Mouse (Mus musculus): Measurements from ENCODE around the gene Qrich1.

The Qrich1 gene

DNA sequence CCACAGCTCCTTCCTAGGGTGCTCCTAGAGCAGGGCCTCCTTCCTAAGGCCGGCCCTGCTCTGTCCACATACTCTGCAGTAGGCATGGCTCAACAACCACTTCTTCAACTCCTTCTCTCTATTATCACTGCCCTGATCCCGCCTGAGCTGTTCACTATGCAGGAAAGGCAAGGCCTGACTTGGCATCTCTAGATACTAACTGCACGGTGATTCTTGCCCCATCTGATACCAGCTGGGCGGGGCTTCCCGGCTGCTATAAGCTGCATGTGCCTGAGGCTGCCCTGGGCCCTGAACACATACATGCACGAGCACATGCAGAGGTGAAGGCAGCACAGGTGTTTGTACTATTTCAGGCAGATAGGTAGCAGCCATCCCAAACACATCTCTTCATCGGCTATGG, 47.5 kb downstream of the Qrich1 start:
- no peak for DNase-seq (ENCODE audit: low spot score)

DNA sequence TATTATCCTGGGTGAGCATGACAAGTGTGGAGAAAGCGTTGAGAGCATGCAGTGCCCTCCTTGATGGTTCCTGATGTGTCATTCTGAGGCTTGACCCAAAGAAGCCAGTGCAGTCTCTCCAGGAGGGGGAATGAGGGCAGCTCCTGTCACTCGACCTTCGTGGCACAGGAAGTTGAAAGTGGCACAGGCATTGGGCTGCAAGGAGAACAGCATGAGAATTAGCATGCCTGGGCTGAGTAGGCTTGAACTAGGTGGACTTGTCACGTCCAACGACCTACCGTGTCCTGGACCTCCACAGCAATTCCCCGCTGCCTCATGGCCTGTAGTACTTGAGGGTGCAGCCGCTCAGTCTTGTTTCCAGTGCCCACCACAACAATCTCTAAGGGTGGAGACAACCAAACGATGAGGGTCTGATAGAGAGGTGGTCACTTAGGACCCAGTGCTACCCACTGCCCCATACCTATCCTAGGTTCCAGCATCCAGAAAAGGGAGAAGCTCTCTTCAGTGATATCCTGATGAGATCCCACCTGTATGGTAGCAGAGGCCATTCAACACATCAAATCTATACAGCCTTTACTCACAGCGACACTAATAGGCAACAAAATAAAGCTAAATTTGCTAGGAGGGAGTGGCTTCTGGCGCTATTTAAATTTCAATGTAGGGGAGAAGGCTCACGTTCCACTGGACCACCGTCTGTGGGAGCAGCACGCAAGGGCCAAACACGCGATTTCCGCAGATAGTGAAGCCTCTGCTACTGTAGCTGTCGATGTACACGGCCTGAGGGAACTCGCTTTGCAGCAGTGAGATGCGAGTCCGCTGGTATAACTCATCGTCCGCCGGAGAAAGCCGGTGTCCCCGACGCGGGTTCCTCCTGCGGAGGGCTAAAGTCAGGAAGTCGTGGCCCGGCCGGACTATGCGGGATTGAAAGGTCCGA, 49.5 kb downstream of the Qrich1 start:
- DNase-seq (ENCODE audit: low spot score): peak; percentile 16

DNA sequence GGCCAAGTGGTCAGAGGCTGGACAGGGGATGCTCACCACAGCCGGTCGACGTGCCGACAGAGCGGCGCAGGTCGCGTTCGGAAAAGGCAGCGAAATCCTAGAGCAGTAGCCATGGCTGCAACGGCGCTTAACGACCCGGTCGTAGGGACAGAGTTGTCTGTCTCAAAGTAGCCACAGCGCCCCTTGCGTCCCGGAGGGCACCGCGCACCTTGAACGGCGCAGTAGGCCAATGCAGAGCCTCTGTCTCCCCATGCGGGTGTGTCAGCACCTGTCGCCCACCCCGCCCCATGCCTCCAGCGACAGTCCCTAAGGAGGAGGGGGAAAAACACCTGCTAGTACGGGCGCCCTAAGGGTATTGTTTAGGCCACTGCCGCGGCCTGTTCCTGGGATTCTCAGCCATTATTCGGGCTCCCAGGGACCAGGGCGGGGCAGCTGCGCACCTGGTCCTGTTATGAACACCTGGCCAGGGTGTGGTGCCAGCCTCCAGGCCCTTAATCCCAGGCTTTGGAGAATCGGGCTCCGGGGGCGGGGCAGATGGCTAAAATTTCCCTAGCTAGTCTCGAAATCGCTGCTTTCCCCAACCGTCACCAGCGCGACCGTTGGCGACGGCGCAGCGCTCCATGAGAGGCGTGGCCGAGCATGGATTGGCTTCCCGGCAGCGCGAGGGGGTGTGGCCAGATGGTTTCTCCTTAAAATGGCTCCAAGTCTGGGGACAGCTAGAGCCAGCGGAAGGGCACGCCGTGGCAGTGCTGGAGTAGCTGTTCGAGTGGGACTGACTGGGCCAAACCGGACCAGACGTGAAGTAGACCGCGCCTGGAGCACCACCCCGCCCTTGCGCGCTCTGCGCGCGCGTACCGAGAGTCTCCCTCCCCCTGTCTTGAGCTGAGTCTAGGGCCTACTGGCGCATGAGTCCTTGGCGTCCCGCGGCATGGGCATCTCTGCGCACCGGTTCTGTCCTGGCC, 50.5 kb downstream of the Qrich1 start, which contains the start of gene Ndufaf3:
Gene Ndufaf3, minus strand, starts transcription at position 620 of the 962 bp plus-strand sequence.
- DNase-seq (ENCODE audit: low spot score): peak; percentile 97

DNA sequence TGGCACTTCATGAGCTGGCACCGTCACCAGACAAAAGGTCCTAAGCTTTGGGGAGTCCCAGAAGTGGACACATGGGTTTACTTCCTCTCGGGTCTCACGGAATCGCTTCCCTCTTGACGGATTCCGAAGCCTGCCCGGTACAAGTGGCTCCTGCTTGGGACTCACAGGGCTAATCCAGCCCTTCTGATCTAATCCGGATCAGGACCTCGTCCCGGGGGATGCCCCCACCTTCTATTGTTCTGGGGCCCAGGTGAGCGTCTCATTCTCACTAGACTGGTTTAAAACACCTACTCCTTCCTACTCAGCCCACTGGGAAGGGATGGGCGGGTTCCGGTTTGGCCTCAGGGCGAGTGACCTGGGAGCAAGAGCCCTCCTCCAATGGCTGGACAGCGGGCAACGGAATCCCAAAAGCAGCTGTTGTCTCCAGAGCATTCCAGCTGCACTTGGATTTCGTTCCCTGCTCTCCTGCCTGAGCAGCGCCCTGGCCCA, 51.4 kb downstream of the Qrich1 start:
- peak; percentile 32 for DNase-seq (ENCODE audit: low spot score)

DNA sequence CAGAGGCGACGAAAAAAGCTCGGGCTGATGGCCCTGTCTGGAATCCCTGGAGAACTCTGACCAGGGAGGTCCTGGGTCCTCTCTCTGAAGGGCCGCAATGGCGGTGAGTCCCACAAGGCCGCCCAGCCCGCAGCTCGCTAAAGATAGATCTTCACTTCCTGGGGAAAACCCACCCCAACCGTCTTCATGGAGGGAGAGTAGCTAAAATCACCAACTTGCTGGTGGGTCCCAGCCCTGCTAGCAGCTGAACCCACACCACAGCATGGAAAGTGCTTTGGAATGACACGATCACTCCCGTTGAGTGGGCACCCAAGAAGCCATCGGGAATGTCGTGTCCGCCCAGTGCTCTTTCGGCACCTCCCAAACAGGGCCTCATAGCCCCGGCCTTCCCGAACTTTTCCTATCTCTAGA, 51.9 kb downstream of the Qrich1 start:
- DNase-seq (ENCODE audit: low spot score): no peak

DNA sequence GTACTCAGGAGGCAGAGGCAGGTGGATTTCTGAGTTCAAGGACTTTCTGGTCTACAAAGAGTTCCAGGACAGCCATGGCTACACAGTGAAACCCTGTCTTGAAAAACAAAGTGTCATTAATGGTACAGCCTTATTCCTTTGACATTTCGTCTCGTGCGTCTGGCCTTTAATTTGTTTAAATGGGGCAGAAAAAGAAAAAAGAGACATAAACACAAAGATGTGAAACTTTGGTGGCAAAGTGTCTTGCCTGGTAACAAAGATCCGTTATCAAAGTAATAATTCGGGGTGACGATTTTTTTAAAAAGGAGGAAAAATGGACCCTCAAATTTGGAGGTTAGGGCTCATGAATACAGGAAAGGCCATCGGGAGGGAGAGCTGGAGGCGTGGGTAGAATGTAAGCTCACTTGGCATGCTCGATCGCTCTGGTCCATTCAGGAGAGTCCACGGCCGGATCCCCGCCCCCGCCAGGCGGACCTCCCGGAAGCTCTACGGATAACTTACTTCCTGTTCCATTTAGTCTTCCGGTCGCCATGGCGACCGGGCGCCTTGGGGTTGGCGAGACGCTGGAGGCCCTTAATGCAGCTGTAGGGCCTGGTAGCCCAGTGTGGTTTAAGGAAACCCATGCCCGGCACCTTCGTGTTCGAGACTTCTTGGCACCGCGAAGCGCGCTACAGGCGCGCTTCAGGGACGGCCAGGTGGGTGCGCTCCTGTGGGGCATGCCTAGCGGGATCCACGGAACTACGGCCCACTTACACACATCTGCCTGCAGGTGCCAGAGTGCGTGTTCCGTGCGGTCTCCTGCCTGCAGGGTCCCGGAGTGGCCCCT, 53.0 kb downstream of the Qrich1 start, which contains the start of gene Dalrd3:
Gene Dalrd3, plus strand, starts transcription at position 506 of the 826 bp plus-strand sequence.
- peak; percentile 95 for DNase-seq (ENCODE audit: low spot score)

DNA sequence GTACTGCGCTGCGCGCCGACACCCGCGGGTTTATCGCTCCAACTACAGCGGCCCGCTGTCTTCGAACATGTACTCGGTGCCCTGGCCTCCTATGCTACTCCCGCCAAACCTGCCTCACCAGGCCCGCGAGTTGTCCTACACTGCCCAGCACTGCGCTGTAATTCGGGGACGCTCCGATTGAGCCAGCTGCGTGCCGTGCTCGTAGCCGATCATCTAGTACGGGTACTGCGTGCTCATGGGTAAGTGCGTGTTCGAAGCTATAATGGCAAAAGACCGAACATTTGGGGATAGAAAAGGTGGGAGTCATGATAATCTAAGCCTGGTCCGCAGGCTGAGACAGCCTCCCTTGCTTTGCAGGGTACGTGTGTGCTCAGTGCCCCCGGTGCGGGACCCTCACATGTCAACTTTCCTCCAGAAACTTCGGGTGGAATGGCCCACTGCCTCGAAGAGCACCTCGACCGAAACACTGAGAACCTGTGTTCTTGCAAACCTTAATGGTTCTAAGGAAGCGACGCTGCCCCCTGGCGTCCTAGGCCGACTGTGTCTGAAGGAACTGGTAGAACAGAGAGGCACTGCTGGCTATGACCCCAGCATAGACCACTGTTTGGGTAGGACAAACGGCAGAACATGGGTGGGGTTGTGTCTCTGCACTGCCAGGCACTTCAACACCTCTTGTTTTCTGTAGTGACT, 53.7 kb downstream of the Qrich1 start:
- peak; percentile 85 for DNase-seq (ENCODE audit: low spot score)

DNA sequence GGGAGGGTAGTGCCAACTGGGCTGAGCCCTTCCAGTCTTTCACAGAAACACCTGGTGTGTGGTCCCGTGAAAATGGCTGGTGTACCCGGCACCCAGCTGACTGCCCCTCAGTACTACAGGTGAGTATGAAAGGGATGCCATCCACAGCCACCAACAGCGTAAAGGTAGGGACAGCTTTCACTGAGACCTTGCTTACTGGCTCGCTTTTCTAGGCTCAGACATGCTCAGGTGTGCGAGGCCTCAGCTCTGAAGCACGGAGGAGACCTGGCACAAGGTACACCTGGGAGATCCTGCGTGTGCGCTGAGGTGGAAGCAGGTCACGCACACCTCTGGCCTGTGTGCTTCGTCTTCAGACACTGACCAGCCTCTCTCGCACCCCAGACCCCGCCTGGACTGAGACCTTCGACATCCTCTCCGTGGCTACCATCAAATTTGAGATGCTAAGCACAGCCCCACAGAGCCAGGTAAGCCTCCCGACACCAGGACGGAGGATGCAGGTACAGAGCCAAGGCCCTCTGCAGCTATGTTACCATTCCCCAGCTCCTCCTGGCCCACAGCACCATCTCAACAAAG, 54.9 kb downstream of the Qrich1 start:
- DNase-seq (ENCODE audit: low spot score): no peak

DNA sequence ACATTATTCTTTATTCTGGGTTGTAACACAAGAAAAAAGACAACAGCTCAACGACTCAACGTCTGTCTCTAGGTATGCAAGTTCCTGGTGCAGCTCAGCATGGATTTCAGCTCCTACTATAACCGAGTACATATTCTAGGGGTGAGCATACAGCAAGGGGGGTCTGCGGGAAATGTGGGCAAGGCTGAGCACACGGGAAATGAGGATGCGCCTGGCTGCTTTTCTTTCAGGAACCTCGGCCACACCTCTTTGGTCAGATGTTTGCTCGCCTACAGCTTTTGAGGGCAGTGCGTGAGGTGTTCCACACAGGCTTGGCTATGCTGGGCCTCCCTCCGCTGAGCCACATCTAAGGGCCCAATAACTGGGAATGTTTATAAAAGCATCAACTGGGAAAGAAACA, 55.7 kb downstream of the Qrich1 start:
- no peak for DNase-seq (ENCODE audit: low spot score)

DNA sequence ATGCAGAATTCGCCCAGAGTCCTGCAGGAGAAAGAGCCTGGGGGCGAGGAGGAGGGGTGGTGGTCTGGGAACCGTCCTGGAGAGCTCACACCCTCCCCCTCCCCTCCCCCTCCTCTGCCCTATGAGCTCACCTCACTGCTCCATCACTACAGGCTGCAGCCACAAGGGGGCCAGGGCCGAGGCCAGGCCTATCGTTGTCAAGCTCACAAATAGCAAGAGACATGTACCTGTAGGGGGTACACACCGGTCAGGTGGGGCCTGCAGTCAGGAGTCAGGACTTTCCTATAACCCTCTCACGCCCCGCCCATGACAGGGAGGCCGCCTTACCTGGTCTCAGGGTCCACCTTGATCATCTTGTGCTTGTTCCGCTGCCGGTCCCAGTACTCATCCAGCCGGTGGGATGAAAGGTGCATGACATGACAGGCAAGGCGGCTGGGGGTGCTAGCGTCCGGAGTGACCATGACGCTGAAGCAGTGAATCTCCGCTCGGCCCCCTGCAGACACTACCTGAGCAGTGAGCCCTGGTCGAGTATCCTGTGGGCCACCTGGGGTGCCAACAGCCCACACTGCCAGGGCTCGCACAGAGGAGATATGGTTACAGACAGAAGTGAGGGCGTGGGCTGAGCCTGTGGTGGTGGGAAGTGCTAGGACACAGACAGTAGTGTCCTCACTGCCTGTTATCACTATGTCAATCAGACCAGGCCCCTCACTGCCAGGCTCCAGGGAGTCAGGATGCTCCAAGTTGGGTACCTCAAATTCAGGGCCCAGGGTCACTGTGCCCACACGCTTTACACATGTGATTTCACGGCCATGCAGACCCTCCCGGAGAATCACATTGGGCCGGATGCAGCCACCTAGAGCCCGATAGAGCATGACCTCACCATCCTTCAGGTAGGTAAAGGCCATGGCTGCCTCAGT, 57.4 kb downstream of the Qrich1 start:
- peak; percentile 27 for DNase-seq (ENCODE audit: low spot score)

DNA sequence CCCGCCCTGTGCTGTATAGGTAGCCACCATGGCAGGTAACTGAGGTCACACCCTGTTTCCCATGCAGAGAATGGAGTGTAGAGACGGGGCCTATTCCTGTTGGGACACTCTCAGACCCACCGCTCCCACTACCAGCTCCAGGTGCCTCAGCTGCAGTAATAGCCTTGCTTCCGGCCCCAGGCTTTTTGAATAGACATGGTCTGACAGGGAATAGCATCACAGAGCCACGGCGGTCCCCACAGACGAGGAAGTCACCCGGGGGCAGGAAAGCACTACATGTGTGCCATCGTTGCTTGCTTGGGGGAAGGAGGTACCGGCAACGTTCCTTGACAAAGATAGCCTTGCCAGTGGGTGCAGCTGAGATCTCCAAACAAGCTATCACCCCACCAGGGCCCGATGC, 58.3 kb downstream of the Qrich1 start:
- no peak for DNase-seq (ENCODE audit: low spot score)

DNA sequence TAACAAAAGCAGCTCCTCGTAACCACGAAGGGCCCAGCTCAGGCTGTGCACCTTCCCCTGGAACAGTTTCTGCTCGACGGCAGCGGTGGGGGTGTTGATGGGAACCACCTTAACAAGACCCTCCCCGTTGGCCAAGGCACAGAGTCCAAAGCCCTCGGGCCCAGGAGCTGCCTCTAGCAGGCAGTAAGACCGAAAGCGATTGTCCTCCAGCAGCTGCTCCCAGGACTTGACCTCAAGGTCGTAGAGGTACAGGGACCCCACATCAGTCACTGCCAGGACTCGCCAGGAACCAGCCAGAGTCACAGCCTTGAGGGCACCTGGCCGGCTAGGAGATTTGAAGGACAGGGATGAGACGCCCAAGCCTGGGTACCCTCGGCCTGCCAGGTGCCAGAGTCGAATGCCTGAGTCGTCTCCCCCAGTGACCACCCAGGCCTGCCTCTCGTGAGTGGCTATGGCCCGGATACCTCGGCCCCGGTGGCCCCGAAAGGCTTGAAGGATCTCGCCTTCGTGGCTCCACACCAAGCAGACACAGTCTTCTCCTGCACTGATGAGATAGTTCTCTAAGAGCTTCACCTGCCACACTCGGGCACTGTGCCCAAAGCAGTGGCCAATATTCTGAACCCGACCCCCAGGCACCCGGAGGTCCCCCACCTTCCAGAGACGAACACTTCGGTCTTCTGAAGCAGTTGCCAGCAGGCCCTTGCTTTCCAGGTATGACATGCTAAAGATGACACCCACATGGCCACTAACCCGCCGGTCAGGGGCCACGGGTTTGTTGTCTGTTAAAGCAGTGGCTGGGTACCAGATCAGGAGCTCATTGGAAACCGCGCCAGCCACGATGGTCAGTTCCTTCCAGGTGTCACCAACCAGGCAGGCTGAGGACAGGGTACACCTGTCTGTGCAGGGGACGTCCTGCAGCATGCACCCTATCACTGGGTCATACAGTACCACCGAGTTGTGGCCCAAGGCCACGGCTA, 59.0 kb downstream of the Qrich1 start:
- no peak for DNase-seq (ENCODE audit: low spot score)

DNA sequence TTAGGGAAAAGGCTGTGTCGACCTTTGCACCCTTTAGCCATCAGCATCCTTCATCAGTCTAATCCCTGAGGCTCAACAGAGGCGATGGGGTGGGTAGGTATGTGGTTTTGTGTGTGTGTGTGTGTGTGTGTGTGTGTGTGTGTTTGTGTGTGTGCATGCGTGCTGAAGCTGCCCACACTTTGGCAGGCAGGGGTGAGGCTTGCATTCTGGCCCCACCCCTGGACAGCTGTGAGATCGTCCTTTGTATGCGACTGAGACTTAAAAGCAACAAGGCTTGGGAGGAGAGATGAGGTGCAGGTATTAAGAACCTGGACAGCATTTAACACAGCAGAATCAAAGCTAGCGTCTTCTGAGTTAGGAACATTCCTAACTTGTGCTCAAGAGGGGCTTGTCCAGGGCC, 60.4 kb downstream of the Qrich1 start:
- no peak for DNase-seq (ENCODE audit: low spot score)

DNA sequence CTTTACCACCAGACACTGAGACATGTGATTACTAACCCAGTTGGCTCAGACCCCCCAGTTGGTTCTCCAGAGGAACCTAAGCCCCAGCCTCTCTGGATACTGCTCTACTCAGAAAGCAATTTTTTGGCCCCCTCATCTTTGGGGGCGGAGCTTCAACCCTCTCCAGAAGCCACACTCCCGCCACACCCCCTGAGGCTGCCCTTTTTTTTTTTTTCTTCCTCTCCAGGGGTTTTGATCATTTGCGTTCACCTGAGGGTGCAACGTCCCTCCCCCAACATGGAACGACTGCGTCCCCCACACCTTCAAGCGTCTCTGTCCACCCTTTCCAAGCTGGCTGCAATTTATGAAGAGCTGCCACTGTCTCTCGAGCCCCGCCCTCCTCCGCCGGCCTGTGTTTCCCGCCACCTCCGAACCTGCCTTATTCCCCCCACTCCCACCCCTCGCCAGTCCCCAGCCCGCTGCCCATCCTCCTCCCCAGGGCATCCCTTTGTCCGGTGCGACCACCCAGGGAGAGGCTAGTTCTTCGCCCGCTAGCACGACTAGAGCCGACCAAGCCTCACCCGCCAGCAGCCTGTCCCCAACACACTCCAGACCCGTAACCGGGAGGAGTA, 61.4 kb downstream of the Qrich1 start:
- peak; percentile 54 for DNase-seq (ENCODE audit: low spot score)

DNA sequence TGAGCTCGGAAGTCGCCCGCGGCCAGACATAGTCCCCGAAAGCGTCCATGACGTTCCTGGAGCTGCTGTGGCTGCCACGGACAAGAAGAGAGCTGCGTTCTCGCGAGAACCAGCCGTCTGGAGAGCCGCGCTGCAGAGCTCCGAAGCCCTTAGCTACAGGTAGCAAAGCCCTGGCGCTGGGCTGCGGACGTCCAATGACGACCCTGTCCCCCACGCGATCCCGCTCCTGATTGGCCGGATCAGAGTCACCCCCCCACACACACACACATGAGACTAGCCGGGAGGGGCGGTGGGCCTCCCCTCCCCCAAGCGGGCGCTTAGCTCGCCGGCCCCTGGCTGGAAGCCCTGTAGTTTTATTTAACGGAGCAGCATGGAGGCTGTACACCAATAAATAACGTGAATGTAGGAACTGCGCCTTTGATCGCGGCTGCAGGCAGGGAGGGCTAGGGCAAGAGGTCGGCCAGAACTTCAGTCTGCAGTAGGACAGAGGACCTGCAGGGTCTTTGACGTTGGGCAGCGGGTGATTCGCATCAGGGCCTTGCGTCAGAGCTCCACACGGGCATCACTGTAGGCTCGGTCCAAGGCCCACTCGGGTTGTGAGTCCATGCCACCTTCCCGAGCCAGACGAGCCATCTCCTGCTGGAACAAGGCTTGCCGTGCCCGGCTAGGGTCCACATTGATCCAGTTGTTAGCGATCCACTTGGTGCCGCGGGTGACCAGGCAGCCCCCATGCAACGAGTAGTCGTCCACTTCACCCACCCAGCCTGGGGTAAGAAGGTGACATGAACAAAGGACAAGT, 62.1 kb downstream of the Qrich1 start, which contains the start of gene Wdr6:
Gene Wdr6, minus strand, starts transcription at position 195 of the 799 bp plus-strand sequence.
- DNase-seq (ENCODE audit: low spot score): peak; percentile 96

DNA sequence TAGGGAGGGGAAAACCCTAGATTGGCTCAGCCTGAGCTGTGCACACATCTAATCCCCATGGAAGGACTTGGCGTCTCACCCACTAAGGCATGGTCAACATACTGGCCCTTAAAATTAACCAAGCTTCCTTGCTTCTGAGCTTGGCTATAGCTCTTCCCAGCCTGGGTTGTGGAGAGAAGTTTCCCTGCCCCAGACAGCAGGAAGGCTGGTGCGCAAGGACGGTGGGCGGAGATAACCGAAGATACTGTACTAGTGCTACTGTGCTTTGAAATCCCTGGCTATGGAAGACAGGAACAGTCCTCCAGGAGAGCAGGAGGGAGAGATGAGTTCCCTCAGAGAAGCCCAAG, 62.7 kb downstream of the Qrich1 start:
- DNase-seq (ENCODE audit: low spot score): no peak

All from lung, postnatal 25 days (tissue).